Mouse (Mus musculus): ENCODE measurements around the gene Fgfr2.

DNA sequence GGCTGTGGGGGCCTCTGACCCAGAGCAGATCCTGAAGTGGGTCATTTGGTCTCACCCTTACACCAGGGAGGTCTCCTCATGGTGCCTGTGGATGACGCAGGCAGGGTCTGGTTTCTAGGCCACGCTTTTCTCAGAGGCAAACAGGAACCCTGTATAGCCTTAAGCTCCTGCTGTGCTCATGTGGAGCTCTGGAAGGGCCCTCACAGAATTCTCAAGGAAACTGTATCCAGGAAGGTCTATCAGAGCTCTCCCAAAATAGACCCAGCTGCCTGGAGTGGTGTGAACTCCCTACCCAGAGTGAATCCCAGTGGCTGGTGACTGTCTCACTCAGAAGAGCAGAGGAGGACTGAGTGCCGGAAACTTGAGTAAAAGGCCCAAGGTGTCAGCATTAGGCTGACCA, 468.7 kb downstream of the Fgfr2 start:
- no peak for TF ChIP-seq CTCF (IDR thresholded peaks at IDR 0.05; ENCODE audit: low read depth)
- TF ChIP-seq EP300 (IDR thresholded peaks at IDR 0.05; ENCODE audit: low read depth), result no peak

All from liver, postnatal 0 days (tissue).